Mouse (Mus musculus) embryo, embryonic 10 days (tissue): ENCODE data around the gene Macrod2.

ENCODE experiments used
- DNase-seq: peaks from one replicate; pipeline ENCODE4 v3.0.0-alpha.2; 2015; ENCODE audit warnings: low spot score

Gene Macrod2

GRCm38 (mm10) chr2:141700759-141701452, 1305.8 kb downstream of the Macrod2 start:
- DNase-seq, result peak; percentile 36

DNA sequence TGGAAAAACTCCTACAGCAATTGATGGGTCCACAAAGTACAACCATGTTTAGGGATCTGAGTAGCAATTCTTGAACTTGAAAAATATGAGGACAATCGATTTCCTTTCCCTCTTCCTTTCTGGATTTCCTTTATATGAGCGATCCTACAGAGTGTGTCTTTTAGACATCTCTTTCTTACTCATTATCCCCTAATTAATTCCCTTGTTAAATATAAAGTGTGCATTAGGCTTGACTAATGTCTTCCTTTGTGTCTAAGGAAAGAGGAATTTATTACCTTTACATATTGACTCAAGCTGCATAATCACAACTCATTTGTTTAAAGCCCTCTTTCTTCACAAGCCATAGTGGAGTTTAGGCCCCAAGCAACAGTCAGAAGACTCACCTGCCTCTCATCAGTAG, 1316.7 kb downstream of the Macrod2 start:
- no peak for DNase-seq

DNA sequence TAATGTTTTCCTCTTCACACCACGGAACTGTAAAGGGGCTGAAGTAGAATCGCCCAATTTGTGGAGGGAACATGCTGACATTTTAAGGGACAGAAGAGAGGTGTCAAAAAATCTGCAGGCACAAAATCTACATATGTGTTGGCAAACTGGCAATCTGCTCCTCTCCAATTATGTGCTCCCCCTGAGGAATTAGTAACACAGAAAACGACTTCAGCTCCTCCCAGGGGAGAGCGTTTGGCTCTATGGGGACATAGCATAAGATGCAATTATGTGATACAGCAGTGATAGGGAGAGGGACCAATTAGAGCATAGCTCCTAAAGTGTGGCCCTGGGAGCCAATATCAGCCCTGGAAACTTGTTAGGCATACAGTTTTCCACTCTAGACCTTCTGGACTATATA, 1317.2 kb downstream of the Macrod2 start:
- no peak for DNase-seq

- DNase-seq, result no peak
These were observed 1320.0 kb downstream of the Macrod2 start for GRCm38 (mm10) chr2:141715061-141715460.

- no peak for DNase-seq
These were observed 1327.4 kb downstream of the Macrod2 start for GRCm38 (mm10) chr2:141722531-141722930.

DNA sequence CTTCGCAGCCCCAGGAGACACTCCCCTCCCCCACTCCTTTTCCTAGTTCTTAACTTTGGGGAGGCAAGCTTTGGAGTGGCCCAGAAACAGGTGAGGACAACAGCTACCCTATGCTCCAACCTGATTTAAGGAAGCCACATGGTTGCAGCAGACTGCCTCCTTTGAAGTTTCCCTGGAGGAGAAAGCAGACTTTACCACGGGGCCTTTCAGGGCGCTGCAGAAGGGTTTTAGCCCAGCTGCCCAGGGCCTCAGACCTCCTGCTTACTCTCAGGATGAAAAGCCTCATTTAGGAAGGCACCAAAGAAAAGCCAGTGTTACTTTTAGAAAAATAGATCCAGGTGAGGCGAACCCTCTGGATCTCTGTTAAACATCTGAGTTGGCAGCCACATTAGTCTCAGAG, 1333.9 kb downstream of the Macrod2 start:
- no peak for DNase-seq

GRCm38 (mm10) chr2:141736685-141737456, 1341.8 kb downstream of the Macrod2 start:
- no peak for DNase-seq

DNA sequence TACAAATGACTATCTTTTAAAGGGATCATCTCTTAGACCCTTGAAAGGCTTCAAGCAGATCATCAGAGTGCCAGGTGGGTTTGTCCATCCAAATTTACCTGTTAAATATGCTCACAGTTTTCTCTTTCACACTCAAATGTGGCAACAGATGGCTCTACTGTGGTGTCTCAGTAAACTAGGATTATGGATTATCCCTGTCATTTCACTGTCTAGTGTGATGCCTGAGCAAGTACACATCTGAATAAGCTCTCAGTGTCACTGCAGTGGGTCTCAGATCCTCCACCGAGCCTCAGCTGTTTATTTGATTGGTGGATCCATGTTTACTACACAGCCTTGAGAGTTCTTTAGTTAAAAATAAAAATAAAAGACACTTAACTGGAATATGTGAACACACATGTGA, 1343.6 kb downstream of the Macrod2 start:
- no peak for DNase-seq

DNA sequence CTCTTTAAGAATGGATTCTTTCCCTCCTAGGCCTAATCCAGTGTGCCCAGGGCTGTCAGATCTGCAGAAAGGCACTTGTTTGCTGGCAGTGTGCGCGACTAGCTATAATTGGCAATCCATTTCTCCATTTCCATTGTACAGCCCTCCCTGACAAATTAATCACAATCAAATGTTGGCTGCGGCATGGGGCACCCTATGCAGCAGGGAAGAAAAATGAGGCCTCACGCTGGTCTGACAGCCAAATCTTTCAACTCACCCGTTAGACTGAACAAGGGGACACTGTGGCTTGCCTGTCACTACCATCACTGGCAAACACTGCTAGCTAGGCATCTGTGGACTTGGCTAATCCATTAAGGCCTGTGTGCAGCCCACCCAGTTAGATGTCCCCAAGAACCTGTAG, 1345.2 kb downstream of the Macrod2 start:
- DNase-seq, result no peak

- DNase-seq, result peak; percentile 44
These were observed 1405.1 kb downstream of the Macrod2 start for GRCm38 (mm10) chr2:141800236-141800635.

GRCm38 (mm10) chr2:141800909-141801308, 1405.8 kb downstream of the Macrod2 start:
- DNase-seq, result no peak

GRCm38 (mm10) chr2:141816266-141816665, 1421.2 kb downstream of the Macrod2 start:
- no peak for DNase-seq

DNA sequence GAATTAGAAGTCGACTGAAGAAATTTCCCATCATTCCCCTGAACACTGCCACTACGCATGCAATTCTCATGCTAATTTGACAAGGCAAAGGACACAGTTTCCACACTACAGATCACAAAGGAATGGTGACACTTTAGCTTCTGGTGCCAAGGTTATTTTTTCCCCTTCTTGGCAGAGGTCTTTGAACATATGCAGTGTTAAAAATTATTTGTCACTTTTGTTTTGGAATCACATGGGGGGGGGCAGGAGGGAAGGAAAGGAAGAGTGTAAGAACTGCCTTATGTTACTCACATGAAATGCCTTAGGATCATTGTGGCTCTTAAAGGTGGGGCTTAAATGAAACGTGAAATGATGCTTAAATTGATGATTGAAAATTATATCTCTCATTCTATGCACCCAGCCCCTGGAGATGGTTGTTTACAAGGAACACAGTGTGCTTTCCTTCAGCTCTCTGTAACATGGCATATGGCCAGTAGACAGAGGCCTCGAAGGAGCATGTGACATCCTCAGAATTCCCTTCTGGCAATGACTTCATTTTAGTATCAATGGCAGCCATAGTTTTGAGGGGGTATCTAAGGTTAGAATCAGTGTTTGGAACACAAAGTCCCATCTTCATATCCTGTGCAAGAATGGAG, 1422.6 kb downstream of the Macrod2 start:
- DNase-seq, result no peak

- no peak for DNase-seq
These were observed 1425.7 kb downstream of the Macrod2 start for GRCm38 (mm10) chr2:141820795-141821194.

DNA sequence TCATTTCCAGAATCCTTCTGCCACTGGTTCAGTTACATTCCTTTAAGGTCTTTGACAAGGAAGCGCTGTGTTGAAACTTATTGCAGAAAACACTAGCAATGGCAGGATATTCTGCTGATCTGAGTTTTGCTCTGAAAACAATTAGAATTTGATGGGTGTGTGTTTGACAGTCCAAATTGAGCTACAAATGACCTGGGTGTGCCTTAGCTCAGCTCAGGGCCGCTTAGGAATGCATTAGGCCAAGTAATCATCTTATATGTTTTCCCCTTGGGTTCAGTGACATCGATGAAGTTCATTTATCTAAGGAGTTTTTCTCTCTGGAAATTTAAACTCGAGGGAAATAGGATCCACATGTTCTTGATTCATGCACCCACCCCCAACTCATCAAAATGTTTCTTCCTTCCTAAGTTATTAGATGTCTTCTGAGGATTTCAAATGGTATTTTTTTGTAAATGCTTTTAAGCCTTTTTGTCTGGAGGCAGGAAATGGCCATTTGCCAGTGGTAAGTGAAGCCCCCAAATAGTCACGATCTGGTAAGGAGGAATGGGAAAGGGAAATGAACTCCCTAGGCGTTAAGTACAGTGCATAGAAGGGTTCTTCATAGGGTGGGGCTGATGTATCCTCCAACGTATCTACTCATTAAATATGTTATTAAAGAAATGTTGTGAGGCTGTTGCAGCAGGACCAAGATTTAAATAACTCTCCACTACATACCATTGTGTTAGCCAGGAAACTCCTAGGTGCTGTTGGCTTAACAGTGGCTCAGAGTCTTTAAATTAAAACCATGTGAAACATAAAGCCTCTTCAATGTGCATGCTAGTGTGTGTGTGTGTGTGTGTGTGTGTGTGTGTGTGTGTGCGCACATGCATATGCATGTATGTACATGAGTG, 1430.7 kb downstream of the Macrod2 start:
- DNase-seq, result peak; percentile 7

GRCm38 (mm10) chr2:141830496-141830895, 1435.4 kb downstream of the Macrod2 start:
- no peak for DNase-seq

- DNase-seq, result no peak
These were observed 1436.4 kb downstream of the Macrod2 start for GRCm38 (mm10) chr2:141831515-141831914.

DNA sequence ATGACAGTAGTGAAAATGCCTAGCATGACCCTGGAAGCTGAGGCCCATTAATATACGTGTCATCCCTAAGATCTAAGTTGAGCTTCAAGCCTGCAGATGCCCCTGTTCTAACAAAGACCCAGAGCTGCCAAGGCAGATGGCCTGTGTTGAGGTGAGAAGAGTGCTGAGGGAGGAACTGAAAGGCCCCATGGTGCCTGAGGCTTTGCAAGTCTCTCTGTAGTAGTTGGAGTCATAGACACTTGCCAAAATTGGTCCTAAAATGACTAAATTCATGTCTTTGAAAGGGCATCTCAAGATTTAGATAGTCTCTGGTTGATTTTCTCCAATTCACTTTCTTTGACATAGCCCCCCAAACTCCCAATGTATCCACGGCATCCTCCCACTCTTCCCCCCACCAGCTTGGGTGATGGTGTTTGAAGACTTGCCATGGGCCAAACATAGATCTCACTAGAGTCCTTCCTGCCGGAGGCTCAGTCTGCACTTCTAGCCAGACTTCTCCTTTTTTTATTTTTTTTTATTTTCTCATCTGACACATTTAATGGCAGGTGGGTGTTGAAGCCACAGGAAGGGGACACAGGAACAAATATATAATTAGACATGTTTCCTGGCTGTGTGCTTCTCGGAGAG, 1439.2 kb downstream of the Macrod2 start:
- no peak for DNase-seq

DNA sequence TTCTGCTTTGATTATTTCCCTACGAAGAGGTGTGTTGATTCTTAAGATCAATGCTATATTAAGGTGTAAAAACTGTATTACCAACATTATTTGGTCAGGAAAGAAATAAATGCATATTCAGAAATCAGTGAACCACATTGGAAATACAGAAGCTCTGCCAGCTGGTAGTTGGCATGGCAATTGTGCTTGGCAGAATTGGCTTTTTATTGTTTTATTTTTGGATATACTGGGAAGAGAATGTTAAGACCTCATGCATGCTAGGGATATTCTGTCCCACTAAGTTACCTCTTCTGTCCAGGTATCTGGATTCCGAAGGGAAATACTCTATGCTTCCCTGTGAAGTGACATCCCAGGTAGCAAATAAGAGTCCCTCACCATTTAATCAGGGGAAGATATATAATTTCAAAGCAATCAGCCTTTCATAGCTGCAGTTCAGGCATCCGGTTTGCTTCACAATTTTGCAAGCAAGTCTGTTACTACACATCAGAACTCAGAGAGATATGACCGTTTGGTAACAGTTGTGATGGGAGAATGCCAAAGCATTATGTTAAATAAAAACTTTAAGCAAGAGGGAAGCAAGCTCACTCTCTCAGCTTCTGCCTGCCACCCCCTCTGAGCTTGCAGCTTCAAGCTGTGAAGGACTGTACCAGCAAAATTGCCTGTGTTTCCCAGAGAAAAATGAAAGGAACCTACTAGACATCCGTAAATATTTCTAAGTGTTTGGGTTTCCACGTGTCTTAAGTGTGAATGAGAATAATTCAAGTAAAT, 1449.5 kb downstream of the Macrod2 start:
- DNase-seq, result no peak

- peak; percentile 47 for DNase-seq
These were observed 1464.1 kb downstream of the Macrod2 start for GRCm38 (mm10) chr2:141859220-141859619.
